Mouse (Mus musculus): ENCODE measurements around the gene Ext2. TPM values are rescaled to one million over a fixed set of nuclear protein-coding genes. Genes with fewer than 3 reads are reported as not detected.

The Ext2 gene
- polyA plus RNA-seq, 1 experiment = not detected

GRCm38 (mm10) chr2:93699346-93699745, 123.0 kb downstream of the Ext2 start:
- Histone ChIP-seq H3K27ac (ENCODE audit: insufficient read depth, low read depth, low read length) (no peak overlapping the region), H3K4me3 (ENCODE audit: insufficient read depth, low read depth, low read length) (no peak overlapping the region)
- 74% methylated on average over 2 of the region's 2 CpGs for WGBS

GRCm38 (mm10) chr2:93696181-93696641, 126.2 kb downstream of the Ext2 start:
- 68% methylated on average over 10 of the region's 10 CpGs for whole genome bisulfite sequencing
- Histone ChIP-seq H3K4me3 (ENCODE audit: insufficient read depth, low read depth, low read length) (no peak overlapping the region), H3K4me1 (ENCODE audit: control insufficient read depth, insufficient read depth, low read length) (0 out of 2 replicates have a peak, but pooled peaks cover 3% of the 10 kb centered on the region), H3K27ac (ENCODE audit: insufficient read depth, low read depth, low read length) (no peak overlapping the region)
- no peak for TF ChIP-seq CTCF (IDR thresholded peaks at IDR 0.05; ENCODE audit: insufficient read depth, low read depth, low read length)
- no peak for TF ChIP-seq POLR2A (IDR thresholded peaks at IDR 0.05; ENCODE audit: insufficient read depth, low read depth, low read length)

More at GRCm38 (mm10) chr2:93699346-93699745, 123.0 kb downstream of the Ext2 start:
- H3K4me1 ChIP-seq (ENCODE audit: control insufficient read depth, insufficient read depth, low read length) = no peaks in the 10 kb centered on the region
- TF ChIP-seq CTCF (IDR thresholded peaks at IDR 0.05; ENCODE audit: insufficient read depth, low read depth, low read length) (no peak), POLR2A (IDR thresholded peaks at IDR 0.05; ENCODE audit: insufficient read depth, low read depth, low read length) (no peak)

GRCm38 (mm10) chr2:93693101-93693500, 129.3 kb downstream of the Ext2 start:
- TF ChIP-seq POLR2A (IDR thresholded peaks at IDR 0.05; ENCODE audit: insufficient read depth, low read depth, low read length) (no peak), CTCF (IDR thresholded peaks at IDR 0.05; ENCODE audit: insufficient read depth, low read depth, low read length) (no peak)
- Histone ChIP-seq H3K4me1 (ENCODE audit: control insufficient read depth, insufficient read depth, low read length) (0 out of 2 replicates have a peak, but pooled peaks cover 3% of the 10 kb centered on the region), H3K27ac (ENCODE audit: insufficient read depth, low read depth, low read length) (no peak overlapping the region), H3K4me3 (ENCODE audit: insufficient read depth, low read depth, low read length) (no peak overlapping the region)
- 44% methylated on average over 4 of the region's 4 CpGs for WGBS

- WGBS = 73% methylated on average over 9 of the region's 9 CpGs
- Histone ChIP-seq H3K4me1 (ENCODE audit: control insufficient read depth, insufficient read depth, low read length) (0 out of 2 replicates have a peak, but pooled peaks cover 3% of the 10 kb centered on the region), H3K4me3 (ENCODE audit: insufficient read depth, low read depth, low read length) (no peak overlapping the region), H3K27ac (ENCODE audit: insufficient read depth, low read depth, low read length) (no peak overlapping the region)
- no peak for TF ChIP-seq POLR2A (IDR thresholded peaks at IDR 0.05; ENCODE audit: insufficient read depth, low read depth, low read length)
- no peak for TF ChIP-seq CTCF (IDR thresholded peaks at IDR 0.05; ENCODE audit: insufficient read depth, low read depth, low read length)
Measured at GRCm38 (mm10) chr2:93690064-93690930, 132.1 kb downstream of the Ext2 start.

- Histone ChIP-seq H3K27ac (ENCODE audit: insufficient read depth, low read depth, low read length) (no peak overlapping the region), H3K4me3 (ENCODE audit: insufficient read depth, low read depth, low read length) (no peak overlapping the region), H3K4me1 (ENCODE audit: control insufficient read depth, insufficient read depth, low read length) (peaks cover 11% of the 10 kb centered on the region; the same call in 1 of the 2 replicates)
- TF ChIP-seq CTCF (IDR thresholded peaks at IDR 0.05; ENCODE audit: insufficient read depth, low read depth, low read length) (no peak), POLR2A (IDR thresholded peaks at IDR 0.05; ENCODE audit: insufficient read depth, low read depth, low read length) (no peak)
- WGBS = 38% methylated on average over 8 of the region's 8 CpGs
Measured at GRCm38 (mm10) chr2:93683674-93684073, 138.7 kb downstream of the Ext2 start.

GRCm38 (mm10) chr2:93682601-93683202, 139.7 kb downstream of the Ext2 start:
- TF ChIP-seq CTCF (IDR thresholded peaks at IDR 0.05; ENCODE audit: insufficient read depth, low read depth, low read length) (no peak), POLR2A (IDR thresholded peaks at IDR 0.05; ENCODE audit: insufficient read depth, low read depth, low read length) (no peak)
- WGBS = 94% methylated on average over 7 of the region's 7 CpGs
- Histone ChIP-seq H3K27ac (ENCODE audit: insufficient read depth, low read depth, low read length) (no peak overlapping the region), H3K4me3 (ENCODE audit: insufficient read depth, low read depth, low read length) (no peak overlapping the region), H3K4me1 (ENCODE audit: control insufficient read depth, insufficient read depth, low read length) (peaks cover 11% of the 10 kb centered on the region; the same call in 1 of the 2 replicates)

- Histone ChIP-seq H3K4me3 (ENCODE audit: insufficient read depth, low read depth, low read length) (no peak overlapping the region), H3K27ac (ENCODE audit: insufficient read depth, low read depth, low read length) (no peak overlapping the region), H3K4me1 (ENCODE audit: control insufficient read depth, insufficient read depth, low read length) (peaks cover 11% of the 10 kb centered on the region; the same call in 1 of the 2 replicates)
- 65% methylated on average over 5 of the region's 5 CpGs for WGBS
- TF ChIP-seq POLR2A (IDR thresholded peaks at IDR 0.05; ENCODE audit: insufficient read depth, low read depth, low read length) (no peak), CTCF (IDR thresholded peaks at IDR 0.05; ENCODE audit: insufficient read depth, low read depth, low read length) (no peak)
Measured at GRCm38 (mm10) chr2:93681321-93681720, 141.0 kb downstream of the Ext2 start.

GRCm38 (mm10) chr2:93677231-93677630, 145.1 kb downstream of the Ext2 start:
- WGBS = 88% methylated on average over 14 of the region's 14 CpGs
- Histone ChIP-seq H3K4me3 (ENCODE audit: insufficient read depth, low read depth, low read length) (no peak overlapping the region), H3K4me1 (ENCODE audit: control insufficient read depth, insufficient read depth, low read length) (0 out of 2 replicates have a peak, but pooled peaks cover 6% of the 10 kb centered on the region), H3K27ac (ENCODE audit: insufficient read depth, low read depth, low read length) (no peak overlapping the region)
- TF ChIP-seq CTCF (IDR thresholded peaks at IDR 0.05; ENCODE audit: insufficient read depth, low read depth, low read length) (no peak), POLR2A (IDR thresholded peaks at IDR 0.05; ENCODE audit: insufficient read depth, low read depth, low read length) (no peak)

Data from olfactory bulb, adult 2 months (tissue).